Comparison of ENCODE assay signal across 10 mouse cellular contexts in genomic region chr16:32520372-32520748, GRCm38 (mm10). TPM values are rescaled to one million over a fixed set of nuclear protein-coding genes. Genes with fewer than 3 reads are reported as not detected.
DNase-seq lines count a peak whose midpoint lies in the region; ATAC-seq and TF ChIP-seq lines count a peak whose summit lies in the region.
"Had no signal": no experiment of that assay in that cellular context is flagged by ENCODE, and none has a peak within 500 bp of the region (broad histone marks: within the 10 kb centered on the region; RNA-seq: fewer than 3 reads in every experiment).

No protein-coding gene starts in this region.

- intact Hi-C loops in left cerebral cortex, postnatal 10 days (cut with DNase I): no loop called here

- TF ChIP-seq POLR2A in bone marrow, adult 2 months (IDR thresholded peaks at IDR 0.05; ENCODE audit: borderline replicate concordance, control insufficient read depth, low read depth, low read length): peak; percentile 68

- H3K9me3 ChIP-seq in liver, embryonic 14.5 days (ENCODE audit: control insufficient read depth, low read length): no peaks in the 10 kb centered on the region
- H3K9me3 ChIP-seq in stomach, postnatal 0 days (ENCODE audit: control insufficient read depth, low read length): no peaks in the 10 kb centered on the region

- peak overlapping the region; percentile 63 for H3K27ac ChIP-seq in bone marrow, adult 2 months (ENCODE audit: control insufficient read depth, insufficient read depth, low read depth, low read length, poor library complexity)
- peak overlapping the region; percentile 51 for H3K27ac ChIP-seq in liver, embryonic 14.5 days
- H3K27ac ChIP-seq in stomach, postnatal 0 days (replicated peaks): peak overlapping the region; percentile 77
- H3K27ac ChIP-seq: macrophage had no signal

- 4% methylated on average over 9 of the region's 9 CpGs for WGBS in bone marrow, adult 2 months
- 10% methylated on average over 9 of the region's 9 CpGs for WGBS in liver, embryonic 14.5 days (ENCODE audit: insufficient replicate concordance)
- WGBS in stomach, postnatal 0 days: 28% methylated on average over 9 of the region's 9 CpGs

- no peak overlapping the region for H3K4me3 ChIP-seq in bone marrow, adult 2 months (replicated peaks; ENCODE audit: control insufficient read depth, low read depth, low read length)
- H3K4me3 ChIP-seq in liver, embryonic 14.5 days (ENCODE audit: insufficient read depth in 1 of 2, low read depth in 2 of 2, low read length in 2 of 2): no peak overlapping the region
- no peak overlapping the region for H3K4me3 ChIP-seq in stomach, postnatal 0 days (ENCODE audit: low read depth, low read length)

- DNase-seq in lung, postnatal 36 days: peak; percentile 39
- DNase-seq in lung, postnatal 10 days: no peak
- DNase-seq in liver, embryonic 14.5 days (ENCODE audit: low read depth in 3 of 3, low spot score in 3 of 3): peak in 1 of 3 experiments; percentile 46
- DNase-seq in stomach, postnatal 0 days (ENCODE audit: low spot score): peak; percentile 80
- DNase-seq in cerebellum, adult 11-12 months: no peak
- DNase-seq in left cerebral cortex, postnatal 10 days (ENCODE audit: extremely low spot score in 1 of 2, low spot score in 2 of 2): no peak
- DNase-seq in layer of hippocampus, adult 18-20 months (ENCODE audit: low spot score in 2 of 2): no peak

- no peaks in the 10 kb centered on the region for H3K27me3 ChIP-seq in liver, embryonic 14.5 days (ENCODE audit: control insufficient read depth, insufficient read depth, low read length)
- no peaks in the 10 kb centered on the region for H3K27me3 ChIP-seq in stomach, postnatal 0 days (ENCODE audit: control insufficient read depth, insufficient read depth, low read length)

- peak; percentile 68 for ATAC-seq in liver, embryonic 14.5 days (ENCODE audit: insufficient read depth)
- peak; percentile 81 for ATAC-seq in stomach, postnatal 0 days (ENCODE audit: low FRiP score, low TSS enrichment)

- H3K36me3 ChIP-seq in liver, embryonic 14.5 days (replicated peaks; ENCODE audit: control insufficient read depth, insufficient read depth, low read depth): no peaks in the 10 kb centered on the region
- no peaks in the 10 kb centered on the region for H3K36me3 ChIP-seq in stomach, postnatal 0 days (ENCODE audit: control insufficient read depth, insufficient read depth, low read length)

- H3K9ac ChIP-seq in liver, embryonic 14.5 days (replicated peaks): peak overlapping the region; percentile 48
- H3K9ac ChIP-seq in stomach, postnatal 0 days (ENCODE audit: low read length): no peak overlapping the region

- TF ChIP-seq EP300 in liver, embryonic 14.5 days (IDR thresholded peaks at IDR 0.05; ENCODE audit: low read depth): no peak
- no peak for TF ChIP-seq EP300 in stomach, postnatal 0 days (optimal IDR thresholded peaks at IDR 0.05)

- peak overlapping the region; percentile 30 for H3K4me2 ChIP-seq in liver, embryonic 14.5 days (ENCODE audit: low read depth)
- H3K4me2 ChIP-seq in stomach, postnatal 0 days (replicated peaks; ENCODE audit: low read depth): no peak overlapping the region

- TF ChIP-seq CTCF in bone marrow, adult 2 months (IDR thresholded peaks at IDR 0.05; ENCODE audit: control insufficient read depth, insufficient read depth, low read length): no peak
- TF ChIP-seq CTCF in liver, embryonic 14.5 days (IDR thresholded peaks at IDR 0.05; ENCODE audit: low read depth): no peak
- TF ChIP-seq CTCF in stomach, postnatal 0 days (IDR thresholded peaks at IDR 0.05; ENCODE audit: low read depth): no peak

- peaks cover 8% of the 10 kb centered on the region for H3K4me1 ChIP-seq in bone marrow, adult 2 months (ENCODE audit: control insufficient read depth, insufficient read depth, low read length)
- peaks cover 49 to 58% of the 10 kb centered on the region in 2 experiments for H3K4me1 ChIP-seq in liver, embryonic 14.5 days (replicated peaks; ENCODE audit: control insufficient read depth in 2 of 2, insufficient read depth in 2 of 2, low read length in 1 of 2)
- peaks cover 6% of the 10 kb centered on the region; the same call in 1 of the 2 replicates for H3K4me1 ChIP-seq in stomach, postnatal 0 days (replicated peaks; ENCODE audit: control insufficient read depth, insufficient read depth)

RNA-seq across cellular contexts. Expression of gene Zdhhc19, which starts 24.3 kb away (rescaled TPM):
- polyA plus RNA-seq in bone marrow, adult 2 months (2011; ENCODE audit: insufficient read depth, insufficient read length, low replicate concordance, missing spikeins): not detected in 2 replicates
- not detected in 2 replicates for polyA plus RNA-seq in liver, embryonic 14.5 days (2012; rRNA removed)
- polyA plus RNA-seq in liver, embryonic 14.5 days (2014; fragmentation: Nextera tagmentation; extraction: Ambion mirVana): not detected in 2 replicates
- polyA plus RNA-seq in stomach, postnatal 0 days (2015; fragmentation: Nextera tagmentation; extraction: Ambion mirVana): not detected in 2 replicates
- not detected for total RNA-seq in left cerebral cortex, postnatal 10 days (2021)
- total RNA-seq in layer of hippocampus, adult 18-20 months (2021): not detected
- polyA plus RNA-seq: heart, postnatal 0 days; macrophage had no signal

RNA-seq across cellular contexts. Expression of gene Slc51a, which starts 32.7 kb away (rescaled TPM):
- polyA plus RNA-seq in bone marrow, adult 2 months (2011; ENCODE audit: insufficient read depth, insufficient read length, low replicate concordance, missing spikeins): not detected in 2 replicates
- polyA plus RNA-seq in liver, embryonic 14.5 days (2012; rRNA removed): 0.16 and 0.25 TPM in 2 replicates
- 1.1 and 1.2 TPM in 2 replicates for polyA plus RNA-seq in liver, embryonic 14.5 days (2014; fragmentation: Nextera tagmentation; extraction: Ambion mirVana)
- polyA plus RNA-seq in stomach, postnatal 0 days (2015; fragmentation: Nextera tagmentation; extraction: Ambion mirVana): 2.7 and 3.1 TPM in 2 replicates
- total RNA-seq in left cerebral cortex, postnatal 10 days (2021): not detected
- not detected for total RNA-seq in layer of hippocampus, adult 18-20 months (2021)

Comparison
In these comparisons a context has a peak if more than half of its experiments do, and no peak if none do; other contexts are left out.
1. DNase-seq: peak in lung, postnatal 36 days (single experiment) and stomach, postnatal 0 days (single experiment); none in lung, postnatal 10 days (single experiment), cerebellum, adult 11-12 months (single experiment), left cerebral cortex, postnatal 10 days (0 of 2) and layer of hippocampus, adult 18-20 months (0 of 2).
2. Peak in every context shown above with its lines, with median percentiles within 50 percentile points of each other: H3K27ac ChIP-seq.